Mouse (Mus musculus) cerebellum, postnatal 25 days (tissue): Measurements from ENCODE around the gene Hivep1.

ENCODE experiments used
- DNase-seq, 2 experiments: peaks; one replicate each; pipeline ENCODE4 v3.0.0; 2021; ENCODE audit warnings: mixed read lengths in 2 of 2

The Hivep1 gene

DNA sequence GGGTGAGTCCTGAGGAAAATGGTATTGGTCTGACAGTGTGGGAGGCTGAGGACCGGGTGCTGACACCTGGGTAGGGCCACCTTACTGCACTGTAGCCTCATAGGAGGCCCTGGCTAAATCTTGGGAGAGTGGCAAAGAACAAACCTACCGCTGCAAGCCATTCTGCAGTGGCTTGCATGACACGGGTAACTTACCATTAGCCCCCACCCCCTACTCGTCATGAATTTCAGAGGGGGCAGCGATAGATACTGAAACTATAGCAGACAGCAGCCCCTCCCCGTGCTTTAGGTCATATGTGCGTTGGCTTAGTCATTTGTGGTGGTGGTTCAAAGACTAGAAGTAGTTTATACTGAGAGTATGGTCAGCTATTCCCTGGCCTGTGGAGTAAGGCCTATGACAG lies 61.8 kb downstream of the Hivep1 start:
- DNase-seq, result no peak

DNA sequence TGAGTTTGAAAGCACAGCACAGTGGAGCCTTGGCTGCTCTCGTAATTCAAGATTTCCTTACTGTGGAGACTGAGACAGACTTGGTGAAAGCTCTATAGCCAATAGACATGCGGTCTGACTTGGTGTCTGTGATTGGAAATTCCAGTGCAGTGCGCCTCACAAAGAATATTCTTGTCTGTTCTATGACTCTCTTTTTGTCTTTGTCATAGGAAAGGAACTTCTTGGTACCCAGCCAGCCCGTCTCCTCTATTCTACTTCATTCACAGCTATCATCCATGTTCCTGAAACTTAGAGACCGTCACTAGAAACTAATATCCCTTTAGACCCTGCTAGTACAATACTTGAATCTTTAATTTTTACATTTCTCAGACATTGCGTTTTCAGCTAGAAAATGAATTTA lies 64.5 kb downstream of the Hivep1 start:
- no peak for DNase-seq

DNA sequence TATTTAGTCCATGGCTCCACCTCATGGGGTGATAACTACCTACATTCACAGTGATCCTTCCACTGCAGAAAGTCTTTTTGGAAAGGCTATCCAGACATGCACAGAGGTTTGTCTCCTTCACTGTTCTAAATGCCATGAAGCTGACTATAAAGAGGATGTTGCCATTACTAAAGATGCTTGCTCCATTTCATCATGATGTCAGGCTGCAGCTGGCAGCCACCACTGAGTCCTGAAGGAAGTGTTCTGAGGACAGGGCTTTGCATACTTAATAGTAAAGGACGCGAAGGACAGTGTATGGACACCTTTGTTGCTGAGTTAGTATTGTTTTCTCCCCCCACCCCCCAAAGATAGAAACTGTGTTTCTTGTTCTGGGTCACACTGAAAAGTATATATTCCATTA lies 67.2 kb downstream of the Hivep1 start:
- DNase-seq, result no peak

DNA sequence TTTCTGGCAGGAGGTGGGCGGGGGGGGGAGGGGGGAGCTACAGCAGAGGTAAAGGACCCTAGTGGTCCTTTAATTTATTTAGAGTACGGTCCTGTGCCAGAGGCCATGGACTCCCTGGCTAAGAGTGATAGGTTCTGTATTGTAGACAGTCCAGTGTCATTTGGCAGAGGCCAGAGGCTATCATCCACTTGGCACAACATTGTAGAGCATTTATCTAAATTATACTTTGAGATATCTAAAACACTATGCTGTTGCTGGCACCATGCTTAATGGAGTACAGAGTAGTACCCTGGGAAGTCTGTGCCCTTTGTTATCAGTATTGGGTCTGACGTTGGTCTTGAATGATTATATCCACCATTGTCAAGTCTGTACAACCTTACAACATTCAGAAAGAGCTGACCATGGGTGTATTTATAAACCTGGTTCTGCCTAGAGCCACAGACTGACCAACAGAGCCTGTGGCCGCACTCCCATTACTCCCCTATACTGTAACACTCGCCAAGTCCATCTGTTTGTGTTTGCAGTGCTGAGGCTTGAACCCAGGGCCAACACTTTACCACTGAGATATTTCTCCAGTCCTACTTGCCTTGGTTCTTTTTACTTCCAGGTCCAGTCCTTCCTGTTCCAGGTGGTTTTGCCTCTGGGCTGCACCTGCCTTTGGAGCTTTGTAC lies 69.4 kb downstream of the Hivep1 start:
- DNase-seq, result no peak

DNA sequence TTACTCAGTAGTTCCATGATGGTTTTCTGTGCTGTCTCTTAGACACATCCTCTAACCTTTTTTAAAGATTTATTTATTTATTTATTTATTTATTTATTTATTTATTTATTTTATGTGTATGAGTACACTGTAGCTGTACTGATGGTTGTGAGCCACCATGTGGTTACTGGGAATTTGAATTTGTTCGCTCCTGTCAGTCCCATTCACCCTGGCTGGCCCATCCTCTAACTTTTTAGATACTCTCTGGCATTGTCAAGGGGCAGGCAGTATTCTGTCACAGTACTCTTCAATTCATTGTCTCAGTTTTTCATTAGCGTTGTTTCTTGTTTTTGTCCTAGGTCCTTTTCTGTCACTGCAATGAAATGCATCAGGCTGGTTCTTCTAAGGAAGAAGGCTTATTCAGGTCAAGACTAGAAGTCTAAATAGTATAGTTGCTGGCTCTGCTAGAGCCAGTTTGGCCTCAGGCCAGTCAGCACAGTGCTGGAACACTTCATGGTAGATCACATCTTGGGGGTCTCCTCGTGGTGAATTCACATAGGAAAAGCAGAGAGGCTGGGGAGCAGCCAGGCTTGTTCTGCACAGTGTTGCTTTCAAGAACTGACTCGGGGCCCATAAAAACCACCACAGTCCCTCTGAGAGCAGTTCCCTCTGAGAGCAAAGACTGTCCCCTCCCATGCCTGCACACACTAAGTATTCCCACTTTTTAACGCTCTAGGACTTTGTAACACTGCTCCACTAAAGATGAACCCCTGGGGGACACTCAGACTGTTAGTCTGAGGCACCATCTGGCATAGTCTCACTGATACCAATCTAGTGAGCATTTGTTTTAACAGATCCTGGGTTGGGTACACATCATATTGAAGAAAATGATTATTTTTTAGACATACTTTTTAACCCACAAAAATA lies 70.2 kb downstream of the Hivep1 start:
- peak; percentile 44 to 46 for DNase-seq

DNA sequence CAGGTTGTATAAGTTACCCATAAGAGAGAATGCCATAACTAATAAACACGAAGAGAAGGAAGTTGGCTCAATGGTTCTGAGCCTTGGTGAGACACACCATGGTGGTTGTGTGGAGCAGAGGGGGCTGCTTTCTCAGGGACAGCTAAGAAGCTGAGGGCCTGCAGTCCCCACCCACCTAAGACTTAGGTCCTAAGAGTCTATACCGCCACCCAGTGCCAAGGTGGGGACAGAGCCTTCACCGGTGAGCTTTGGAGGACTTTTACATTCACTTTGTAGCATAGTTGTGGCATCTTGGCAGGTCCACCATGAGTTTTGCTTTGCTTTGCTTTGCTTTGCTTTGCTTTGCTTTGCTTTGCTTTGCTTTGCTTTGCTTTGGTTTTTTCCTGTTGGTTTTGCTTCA lies 92.8 kb downstream of the Hivep1 start:
- DNase-seq, result peak in 1 of 2 experiments; percentile 43

DNA sequence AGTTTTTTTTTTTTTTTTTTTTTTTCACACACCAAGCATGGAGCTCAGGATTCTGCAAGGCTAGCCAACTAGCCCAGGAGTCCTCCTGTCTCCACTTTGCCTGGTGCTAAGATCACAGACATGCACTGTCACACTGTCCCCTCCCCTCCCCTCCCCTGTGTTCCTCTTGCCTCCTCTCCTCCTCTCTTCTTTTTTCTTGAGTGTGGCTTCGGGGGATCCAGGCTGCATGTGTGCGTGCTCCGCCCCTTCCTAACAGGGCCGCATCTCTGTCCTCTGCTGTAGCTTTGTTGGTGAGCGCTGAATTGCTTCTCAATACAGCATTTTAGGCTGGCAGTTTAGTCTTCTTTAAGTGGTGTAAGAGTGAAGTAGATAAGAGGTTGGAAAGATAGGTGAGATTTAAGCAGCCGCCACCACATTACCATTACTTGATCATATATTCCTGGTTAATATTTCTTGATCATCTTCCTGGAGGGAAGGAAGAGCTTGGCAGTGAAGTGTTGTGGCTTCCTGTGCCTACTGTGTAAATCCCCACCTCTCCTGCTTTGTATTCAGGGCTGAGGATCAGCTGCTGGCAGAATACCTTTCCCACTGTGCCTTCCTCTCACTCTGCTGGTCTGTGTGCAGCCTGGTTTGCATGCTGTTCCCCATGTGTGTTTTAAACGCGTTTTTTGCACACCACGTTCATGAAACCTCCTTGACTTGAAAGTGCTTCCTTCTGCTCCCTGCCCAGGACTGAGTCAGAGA lies 97.7 kb downstream of the Hivep1 start:
- DNase-seq, result peak in 1 of 2 experiments; percentile 30

DNA sequence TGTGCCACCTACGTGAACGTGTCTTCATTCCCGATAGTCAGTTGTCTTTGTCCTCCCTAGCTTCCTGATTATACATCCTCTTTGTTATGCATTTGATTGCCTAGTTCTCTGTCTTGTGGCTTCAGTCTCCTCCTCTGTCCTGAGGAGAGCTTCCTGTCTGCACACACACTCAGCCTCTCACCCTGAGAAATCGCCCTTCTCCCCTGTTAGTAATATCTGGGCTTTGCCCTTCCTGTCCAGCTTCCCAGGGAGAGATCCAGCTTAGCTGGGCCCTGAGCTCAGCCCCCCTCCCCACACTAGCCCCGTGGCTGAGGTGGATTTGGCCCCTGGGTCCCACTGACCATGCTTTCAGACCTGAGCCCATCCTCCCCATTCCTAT lies 98.2 kb downstream of the Hivep1 start:
- no peak for DNase-seq

DNA sequence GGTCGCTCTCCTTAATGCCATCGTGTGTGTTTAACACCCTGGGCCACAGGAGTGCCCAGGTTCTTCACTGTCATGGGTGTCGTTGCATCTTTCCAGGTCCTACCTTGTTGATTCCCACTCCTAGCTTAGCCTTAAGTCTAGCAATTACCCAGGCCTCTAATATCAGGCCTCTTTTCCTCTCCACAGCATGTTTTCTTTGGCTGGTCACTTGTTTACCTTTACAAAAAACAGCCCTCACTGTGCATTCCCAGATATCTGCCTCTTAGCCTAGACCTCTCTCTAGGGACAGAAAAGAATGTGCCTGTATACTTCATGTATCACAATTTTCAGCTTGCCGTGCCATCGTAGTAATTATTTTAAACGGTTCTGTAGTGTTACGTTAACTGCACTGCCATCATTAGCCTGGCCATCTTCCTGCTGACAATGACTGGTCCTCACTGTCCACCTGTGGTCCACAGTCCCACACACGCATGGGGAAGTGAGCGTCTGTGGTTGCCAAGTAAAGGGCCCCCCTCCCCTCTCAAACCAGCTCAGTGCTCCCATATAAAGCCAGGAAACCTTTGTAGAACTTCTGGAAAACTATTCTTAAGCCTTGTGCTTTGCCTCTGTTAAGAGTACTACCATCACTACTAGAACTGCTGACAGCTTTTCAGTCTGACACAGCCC lies 98.8 kb downstream of the Hivep1 start:
- no peak for DNase-seq

DNA sequence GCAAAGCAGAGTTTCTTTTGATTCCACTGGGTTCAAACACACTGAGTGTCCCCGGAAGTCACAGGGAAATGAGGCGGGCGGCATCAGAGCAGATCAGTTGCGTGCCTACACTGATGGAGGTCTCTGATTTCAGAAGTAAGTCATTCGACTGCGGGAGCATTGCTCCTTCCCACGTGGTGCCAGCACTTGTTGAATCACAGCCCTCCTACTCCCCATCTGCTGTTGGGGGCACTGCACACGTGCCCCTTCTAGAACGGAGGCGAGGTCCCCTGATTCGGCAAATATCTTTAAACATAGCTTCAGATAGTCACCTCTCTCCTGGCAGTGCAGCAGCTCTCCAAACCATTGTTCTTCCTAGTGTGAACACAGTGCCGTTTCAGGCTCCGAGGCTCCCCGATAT lies 106.4 kb downstream of the Hivep1 start:
- DNase-seq, result no peak

DNA sequence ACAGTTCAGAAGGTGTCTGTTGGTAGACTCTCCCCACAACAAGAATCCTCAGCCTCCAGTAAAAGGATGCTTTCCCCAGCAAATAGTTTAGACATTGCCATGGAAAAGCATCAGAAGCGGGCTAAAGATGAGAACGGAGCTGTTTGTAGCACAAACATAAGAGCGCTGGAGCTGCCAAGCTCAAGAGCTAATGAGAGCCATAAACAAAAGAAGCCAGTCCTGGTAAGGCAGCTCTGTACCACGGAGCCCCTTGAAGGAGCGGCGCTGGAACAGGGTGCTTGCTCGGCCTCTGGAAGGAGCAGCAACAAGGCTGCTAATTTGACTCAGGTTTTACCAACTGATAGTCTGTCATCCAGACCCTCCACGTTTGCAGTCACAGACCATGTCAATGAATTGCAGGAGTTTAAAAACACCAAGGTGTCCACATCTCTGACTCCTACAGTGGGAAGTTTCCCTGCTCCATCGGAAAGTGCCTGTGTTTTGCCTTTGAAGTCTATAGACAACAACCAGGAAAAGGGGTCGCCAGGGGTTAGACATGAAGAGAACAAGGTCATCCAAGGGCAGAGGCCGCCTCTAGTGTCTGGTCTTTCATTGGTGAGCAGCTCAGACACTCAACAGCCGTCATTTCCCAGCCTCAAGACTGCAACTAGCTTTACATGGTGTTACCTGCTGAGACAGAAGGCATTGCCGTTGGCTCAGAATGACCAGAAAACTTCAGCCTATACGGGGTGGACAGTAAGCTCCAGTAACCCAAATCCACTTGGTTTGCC lies 107.8 kb downstream of the Hivep1 start:
- DNase-seq, result no peak

DNA sequence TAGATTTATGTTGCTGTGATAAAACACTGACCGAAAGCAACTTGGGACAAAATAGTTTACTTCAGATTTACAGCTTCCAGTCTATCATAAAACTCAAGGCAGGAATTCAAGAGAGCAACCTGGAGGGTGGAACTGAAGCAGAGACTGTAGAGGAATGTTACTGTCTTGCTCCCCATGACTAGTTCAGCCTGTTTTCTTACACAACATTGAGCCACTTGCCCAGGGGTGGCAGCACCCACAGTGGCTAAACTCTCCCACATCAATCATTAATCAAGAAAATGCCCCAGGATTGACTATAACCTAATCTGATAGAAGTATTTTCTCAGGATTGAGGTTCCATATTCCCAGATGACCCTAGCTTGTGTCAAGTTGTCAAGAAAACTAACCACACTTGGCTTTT lies 119.0 kb downstream of the Hivep1 start:
- DNase-seq, result no peak

DNA sequence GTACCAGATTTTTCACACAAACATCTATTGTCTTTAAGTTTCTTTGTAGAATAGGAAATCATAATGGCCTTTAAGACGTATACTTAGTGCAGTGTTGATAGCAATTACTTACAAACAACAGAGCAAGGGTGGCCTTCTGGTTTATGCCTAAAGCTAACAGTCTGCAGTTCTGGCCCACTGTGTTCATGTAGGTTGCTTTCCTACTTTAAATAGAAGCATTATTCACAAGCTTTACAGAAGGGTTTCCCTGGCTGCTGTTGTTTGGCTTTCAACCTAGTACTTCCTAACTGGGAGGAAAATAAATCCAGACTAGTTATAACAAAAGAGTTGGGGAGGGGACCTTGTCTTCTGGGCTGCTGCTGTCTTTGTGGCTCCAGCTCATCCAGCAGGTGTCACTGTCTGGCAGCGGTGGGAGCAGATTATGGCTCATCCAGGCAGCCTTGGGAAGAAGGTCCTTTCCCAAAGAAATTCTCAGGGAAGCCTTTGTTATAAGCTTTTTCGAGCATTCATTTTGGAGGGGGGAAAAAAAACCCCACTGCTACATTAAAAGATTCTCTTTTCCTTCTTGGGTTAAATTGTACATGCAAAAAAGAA lies 123.1 kb downstream of the Hivep1 start:
- peak in 1 of 2 experiments; percentile 40 for DNase-seq

DNA sequence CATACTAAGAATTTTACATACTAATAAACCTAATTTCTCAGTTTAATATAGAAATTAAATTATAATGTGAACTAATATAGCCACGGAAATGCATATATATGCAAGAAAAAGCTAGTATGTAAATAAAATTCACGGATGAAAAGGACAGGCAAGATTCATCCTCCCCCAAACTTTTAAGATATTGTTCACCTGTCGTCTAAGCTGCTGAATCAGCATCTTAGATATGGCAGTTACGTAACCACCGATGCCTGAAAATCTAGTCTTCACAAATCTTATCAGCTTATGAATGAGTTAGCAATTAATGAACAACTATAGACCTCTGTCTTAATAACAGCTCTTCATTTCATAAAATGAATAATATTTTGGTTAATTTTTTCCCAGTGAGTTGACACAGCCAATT lies 130.8 kb downstream of the Hivep1 start:
- no peak for DNase-seq

DNA sequence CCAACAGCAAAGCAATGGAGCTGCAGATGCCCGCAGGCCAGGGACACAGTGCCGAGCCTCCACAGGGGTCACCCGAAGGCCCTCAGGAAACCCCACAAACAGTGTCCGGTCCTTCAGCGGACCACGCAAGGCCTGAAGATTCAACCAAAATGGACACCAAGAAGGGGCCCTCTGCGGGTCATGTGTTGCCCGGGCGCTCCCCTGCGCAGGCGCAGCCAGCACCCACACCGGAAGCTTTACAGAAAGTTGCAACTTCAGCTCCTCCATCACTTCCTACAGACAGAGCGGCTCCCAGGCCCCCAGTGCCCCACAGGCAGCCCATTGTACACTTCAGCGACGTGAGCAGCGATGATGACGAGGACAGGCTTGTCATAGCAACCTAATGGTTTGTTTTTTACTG lies 132.3 kb downstream of the Hivep1 start:
- DNase-seq, result no peak

DNA sequence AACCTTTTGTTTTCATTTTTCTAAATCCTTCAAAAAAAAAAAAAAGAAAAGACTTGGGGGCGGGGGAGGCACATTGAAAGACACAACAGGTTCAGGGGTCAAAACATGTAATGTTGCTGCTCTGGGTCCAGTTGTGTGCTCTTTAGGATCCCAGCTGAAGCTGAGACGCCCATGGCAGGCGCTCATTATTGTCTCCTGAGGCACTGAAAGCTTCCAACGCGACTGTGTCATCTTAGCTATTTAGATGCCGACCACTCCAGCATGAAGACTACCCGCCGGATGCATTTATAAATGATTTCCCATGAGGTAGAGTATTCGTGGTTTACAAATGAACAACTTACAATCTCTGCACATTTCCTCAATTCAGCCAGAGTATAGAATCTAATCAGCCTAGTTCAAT lies 141.2 kb downstream of the Hivep1 start:
- no peak for DNase-seq

DNA sequence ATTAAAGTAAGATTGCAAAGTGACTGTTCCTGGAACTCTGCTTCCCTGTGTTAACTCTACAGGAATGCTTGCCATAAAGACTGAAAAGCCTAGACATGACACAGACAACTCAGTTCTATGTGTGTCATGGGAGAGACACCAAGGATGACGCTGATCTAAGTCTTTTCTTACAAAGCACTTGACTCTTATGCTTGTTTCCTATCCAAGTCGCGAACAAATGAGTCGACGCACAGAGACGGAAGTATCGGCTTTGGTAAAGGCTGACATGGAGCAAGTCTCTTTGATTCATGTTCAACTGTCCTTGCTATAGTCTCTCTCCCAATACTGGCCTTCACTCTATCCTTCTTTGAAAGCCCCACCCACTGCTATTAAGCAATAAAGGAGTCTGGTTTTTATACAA lies 143.8 kb downstream of the Hivep1 start:
- no peak for DNase-seq

DNA sequence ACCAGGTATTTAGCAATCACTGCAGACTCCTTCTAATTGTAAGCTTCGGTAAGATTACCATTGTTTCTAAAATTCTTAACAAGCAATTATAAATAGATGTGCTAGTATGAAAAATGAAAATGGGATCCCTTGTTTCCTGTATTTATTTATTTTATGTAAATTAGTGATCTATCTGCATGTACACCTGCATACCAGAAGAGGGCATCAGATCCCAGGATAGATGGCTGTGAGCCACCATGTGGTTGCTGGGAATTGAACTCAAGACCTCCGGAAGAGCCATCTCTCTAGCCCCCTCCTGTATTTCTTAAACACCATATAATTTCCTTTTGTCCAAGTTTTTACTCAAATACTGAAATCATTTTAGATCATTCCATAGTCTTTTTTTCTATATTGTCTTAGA lies 145.8 kb downstream of the Hivep1 start:
- DNase-seq, result no peak

DNA sequence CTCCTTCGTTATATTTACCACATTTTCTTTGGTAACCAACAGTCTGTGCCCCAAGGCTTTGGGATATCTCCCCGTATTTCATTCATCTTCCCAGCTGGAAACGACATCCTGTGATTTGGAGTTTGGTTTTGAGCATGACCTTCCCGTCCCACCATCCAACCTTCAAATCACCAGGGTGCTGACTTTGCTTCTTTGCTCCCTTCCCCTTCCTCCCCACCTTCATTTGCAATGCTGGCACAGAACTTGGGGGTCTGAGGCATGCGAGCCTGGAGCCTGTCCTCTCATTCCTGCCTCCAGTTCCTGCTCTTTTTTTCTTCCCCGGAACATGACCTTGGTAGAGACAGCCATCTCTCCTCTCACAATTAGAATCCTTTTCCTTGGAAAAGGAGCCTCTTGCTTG lies 161.7 kb downstream of the Hivep1 start:
- DNase-seq, result no peak

DNA sequence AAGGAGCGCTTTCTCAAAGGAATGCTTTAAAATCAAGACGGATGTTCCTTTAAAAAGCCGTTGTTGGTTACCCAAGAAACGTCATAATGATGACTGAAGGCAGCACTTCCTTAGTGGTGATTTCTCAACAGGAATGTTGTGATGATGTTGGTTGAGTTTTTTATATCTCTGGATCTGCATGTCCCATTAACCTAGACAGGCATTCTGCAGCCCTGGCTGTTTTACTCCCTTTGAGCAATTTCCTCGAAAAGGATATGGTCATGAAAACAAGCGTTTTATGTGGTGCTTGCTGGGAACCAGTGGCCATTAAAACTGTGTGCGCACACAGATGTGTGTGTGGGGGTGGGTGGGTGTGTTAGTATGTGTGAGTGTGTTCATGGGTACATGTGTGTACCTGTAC lies 170.6 kb downstream of the Hivep1 start:
- DNase-seq, result no peak

DNA sequence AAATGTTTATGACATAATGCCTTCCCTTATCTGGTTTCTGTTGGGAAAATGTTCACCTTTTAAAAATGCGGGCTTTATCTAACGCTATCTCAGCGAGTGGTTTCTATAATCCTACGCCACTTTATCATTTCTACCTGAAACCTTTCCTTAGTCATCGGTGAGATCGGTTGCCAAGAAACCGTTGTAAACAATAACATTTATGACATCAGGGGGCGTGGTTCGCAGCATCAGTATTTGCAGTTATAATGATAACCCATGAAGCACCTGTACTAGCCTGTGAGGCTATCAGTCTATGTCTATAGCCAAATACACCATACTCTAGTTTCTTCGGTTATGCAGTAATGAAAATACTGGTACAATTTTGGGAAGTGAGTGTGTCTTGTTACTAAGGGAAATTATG lies 177.0 kb downstream of the Hivep1 start:
- DNase-seq, result no peak
